Mouse (Mus musculus) lung, embryonic 14.5 days (tissue): Measurements from ENCODE around the gene Tnnt3. TPM values are rescaled to one million over a fixed set of nuclear protein-coding genes. Genes with fewer than 3 reads are reported as not detected.

Experiments used
- ATAC-seq: fragments of 200-750 bp; cut with Nextera tagmentation; 2 replicates; pipeline ENCODE4 v1.8.0; 2017; ENCODE audit warnings: mild to moderate bottlenecking, moderate TSS enrichment, moderate library complexity; ENCODE audit not compliant: insufficient read depth
- DNase-seq: peaks from one replicate; pipeline ENCODE4 v3.0.0-alpha.2; 2015
- H3K27ac ChIP-seq: fragments of 300-500 bp; sonication (generic); 2 replicates; pipeline ENCODE4 v1.5.1; 2014; ENCODE audit warnings: low read depth, mild to moderate bottlenecking, moderate library complexity
- H3K27me3 ChIP-seq: fragments of 300-500 bp; sonication (generic); 2 replicates; pipeline ENCODE4 v1.6.1; 2014; ENCODE audit warnings: low read length, control low read depth; ENCODE audit not compliant: insufficient read depth
- H3K36me3 ChIP-seq: fragments of 300-500 bp; sonication (generic); 2 replicates; pipeline ENCODE4 v1.6.1; 2014; ENCODE audit warnings: control low read depth; ENCODE audit not compliant: insufficient read depth
- H3K4me1 ChIP-seq: fragments of 300-500 bp; sonication (generic); 2 replicates; pipeline ENCODE4 v1.6.1; 2014; ENCODE audit warnings: antibody characterized with exemption, control low read depth; ENCODE audit not compliant: insufficient read depth
- H3K4me2 ChIP-seq: fragments of 300-500 bp; sonication (generic); 2 replicates; pipeline ENCODE4 v1.6.1; 2014; ENCODE audit warnings: mild to moderate bottlenecking
- H3K4me3 ChIP-seq: fragments of 300-500 bp; sonication (generic); 2 replicates; pipeline ENCODE4 v1.5.1; 2014; ENCODE audit warnings: low read depth, low read length
- H3K9ac ChIP-seq: fragments of 300-500 bp; sonication (generic); 2 replicates; pipeline ENCODE4 v1.6.1; 2014
- H3K9me3 ChIP-seq: fragments of 300-500 bp; sonication (generic); 2 replicates; pipeline ENCODE4 v1.6.1; 2016; ENCODE audit warnings: low read depth, low read length, control low read depth
- CTCF ChIP-seq: IDR thresholded peaks from 2 replicates; pipeline ENCODE4 v1.5.1; 2016; ENCODE audit warnings: antibody characterized with exemption, low read depth
- WGBS: fragments of 180-500 bp; shearing (Covaris S2); extraction: QIAGEN DNeasy Blood & Tissue Kit; methylation state at CpG from one replicate; pipeline ENCODE4 v1.1.7; 2014; 5-methylcytosine and 5-hydroxymethylcytosine counted together
- polyA plus RNA-seq: library from polyadenylated mRNA; unstranded; fragments of >200 nt; fragmentation: Nextera tagmentation; extraction: Ambion mirVana; gene quantifications from 2 replicates; pipeline ENCODE4 v1.2.1, GENCODE M21; 2014

The Tnnt3 gene
- polyA plus RNA-seq, 1 experiment from 2014 or later, result 1.5 TPM

DNA sequence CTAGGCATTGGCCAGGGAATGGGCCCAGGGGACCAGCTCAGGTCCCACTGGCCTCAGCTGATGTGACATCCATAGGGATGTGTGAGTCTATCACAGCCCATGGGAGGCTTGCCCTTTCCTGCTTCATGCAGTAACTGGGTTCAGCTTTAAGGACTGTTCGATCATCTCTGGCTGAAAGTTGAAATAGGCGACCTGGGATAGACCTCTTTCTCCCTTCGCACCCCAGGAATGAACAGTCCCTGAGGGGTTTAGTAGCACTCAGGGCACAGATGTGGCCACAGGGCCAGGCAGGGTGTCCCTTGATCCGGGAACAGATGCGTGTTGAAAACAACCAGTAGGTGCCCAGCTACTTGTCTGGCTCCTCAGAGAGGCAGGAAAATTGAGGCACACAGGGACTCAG lies 22.4 kb upstream of the Tnnt3 start:
- no peak for ATAC-seq
- WGBS, result 78% methylated on average over 5 of the region's 5 CpGs

DNA sequence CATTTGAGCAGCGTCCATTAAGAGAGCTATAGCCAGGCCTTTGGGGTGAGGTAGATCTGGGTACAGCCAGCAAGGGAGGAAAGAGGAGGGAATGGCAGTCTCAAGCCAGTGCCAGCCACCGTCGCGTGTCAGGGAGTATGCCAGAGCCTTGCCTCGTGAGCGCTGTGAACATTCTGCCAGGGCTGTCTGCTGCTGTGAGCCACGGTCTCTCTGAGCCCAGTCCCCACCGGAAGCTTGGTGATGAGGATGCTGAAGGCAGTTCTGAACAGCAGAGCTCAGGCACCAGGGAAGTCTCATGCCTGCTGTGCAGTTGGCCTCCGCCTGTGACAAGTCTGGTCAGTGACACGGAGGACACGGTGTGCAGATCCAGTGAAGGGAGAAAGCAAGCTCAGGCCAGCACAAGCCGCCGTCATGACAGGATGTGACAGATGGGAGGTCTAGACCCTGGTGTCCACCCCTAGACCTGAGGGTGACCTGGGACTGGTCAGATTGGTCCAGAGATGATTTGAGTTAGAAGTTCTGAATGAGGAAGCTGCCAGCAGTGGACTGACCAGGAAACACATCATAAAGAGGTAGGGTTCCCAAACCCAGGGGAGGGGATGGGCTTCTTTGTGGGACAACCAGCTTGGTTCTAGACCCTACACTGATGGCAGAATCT lies 21.7 kb upstream of the Tnnt3 start:
- H3K27ac ChIP-seq, result peak overlapping the region; percentile 56
- peaks cover 34% of the 10 kb centered on the region for H3K4me1 ChIP-seq
- TF ChIP-seq CTCF, result no peak
- peak overlapping the region; percentile 36 for H3K4me3 ChIP-seq
- no peaks in the 10 kb centered on the region for H3K27me3 ChIP-seq
- no peaks in the 10 kb centered on the region for H3K9me3 ChIP-seq
- ATAC-seq, result no peak
- WGBS, result 71% methylated on average over 13 of the region's 13 CpGs
- H3K4me2 ChIP-seq, result peak overlapping the region; percentile 61
- peak overlapping the region; percentile 62 for H3K9ac ChIP-seq
- no peak for DNase-seq
- H3K36me3 ChIP-seq, result 0 out of 2 replicates have a peak, but pooled peaks cover 4% of the 10 kb centered on the region

More for the DNA sequence above, 22.4 kb upstream of the Tnnt3 start:
- no peak for TF ChIP-seq CTCF
- peak overlapping the region; percentile 62 for H3K9ac ChIP-seq
- peak overlapping the region; percentile 97 for H3K27ac ChIP-seq
- H3K9me3 ChIP-seq, result no peaks in the 10 kb centered on the region
- H3K36me3 ChIP-seq, result 0 out of 2 replicates have a peak, but pooled peaks cover 4% of the 10 kb centered on the region
- H3K27me3 ChIP-seq, result no peaks in the 10 kb centered on the region
- H3K4me1 ChIP-seq, result peaks cover 31% of the 10 kb centered on the region
- peak overlapping the region; percentile 36 for H3K4me3 ChIP-seq
- DNase-seq, result no peak
- peak overlapping the region; percentile 61 for H3K4me2 ChIP-seq

DNA sequence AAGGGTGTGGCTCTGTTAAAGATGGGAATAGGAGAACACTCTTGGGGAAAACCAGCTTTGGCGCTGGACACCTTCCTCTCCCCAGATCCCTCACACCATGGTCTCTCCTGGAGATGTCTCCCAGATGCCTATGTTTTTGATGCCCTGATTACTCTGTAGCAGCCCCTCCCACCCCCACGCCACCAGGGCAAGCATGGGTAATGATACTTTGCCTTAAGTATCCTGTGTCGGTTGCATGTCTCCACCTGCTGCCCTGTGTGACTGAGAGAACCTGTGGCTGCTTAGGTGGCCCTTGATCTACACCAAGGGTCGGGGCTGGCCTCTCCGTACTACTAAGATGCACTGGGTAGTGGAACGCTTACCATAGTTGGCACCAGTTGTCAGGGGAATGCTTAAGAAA lies 20.6 kb upstream of the Tnnt3 start:
- 82% methylated on average over 6 of the region's 6 CpGs for WGBS
- Histone ChIP-seq H3K4me3 (peak overlapping the region; percentile 36), H3K36me3 (0 out of 2 replicates have a peak, but pooled peaks cover 4% of the 10 kb centered on the region), H3K9ac (no peak overlapping the region), H3K27ac (peak overlapping the region; percentile 4; the same call in 1 of the 2 replicates), H3K4me1 (peaks cover 38% of the 10 kb centered on the region), H3K9me3 (no peaks in the 10 kb centered on the region), H3K4me2 (peak overlapping the region; percentile 61), H3K27me3 (no peaks in the 10 kb centered on the region)
- ATAC-seq, result no peak
- no peak for TF ChIP-seq CTCF
- DNase-seq, result no peak

DNA sequence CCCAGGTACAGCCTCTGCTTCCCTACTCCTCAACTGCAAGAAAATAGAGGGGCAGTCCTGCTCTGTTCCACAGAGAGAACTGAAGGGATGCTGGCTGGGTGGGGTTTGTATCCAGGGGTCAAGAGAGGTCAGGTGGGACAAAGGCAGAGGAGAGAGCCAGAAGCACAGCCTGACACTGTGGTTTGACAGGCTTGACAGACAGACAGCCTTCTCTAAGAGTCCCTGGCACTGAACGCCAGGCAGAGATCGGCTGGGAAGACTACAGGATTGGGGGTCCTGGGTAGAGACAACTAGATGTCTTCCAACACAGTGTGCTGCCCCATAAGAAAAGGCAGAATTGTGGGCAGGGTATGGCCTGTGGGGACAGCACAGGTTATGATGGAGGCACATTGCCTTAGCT lies 20.1 kb upstream of the Tnnt3 start:
- H3K4me2 ChIP-seq, result peak overlapping the region; percentile 61
- no peak for TF ChIP-seq CTCF
- peak overlapping the region; percentile 9; the same call in 1 of the 2 replicates for H3K4me3 ChIP-seq
- peak overlapping the region; percentile 76 for H3K27ac ChIP-seq
- WGBS, result 82% methylated on average over 2 of the region's 2 CpGs
- ATAC-seq (no peak), DNase-seq (no peak)
- no peaks in the 10 kb centered on the region for H3K9me3 ChIP-seq
- no peak overlapping the region for H3K9ac ChIP-seq
- H3K4me1 ChIP-seq, result peaks cover 39% of the 10 kb centered on the region
- no peaks in the 10 kb centered on the region for H3K27me3 ChIP-seq
- H3K36me3 ChIP-seq, result 0 out of 2 replicates have a peak, but pooled peaks cover 4% of the 10 kb centered on the region

DNA sequence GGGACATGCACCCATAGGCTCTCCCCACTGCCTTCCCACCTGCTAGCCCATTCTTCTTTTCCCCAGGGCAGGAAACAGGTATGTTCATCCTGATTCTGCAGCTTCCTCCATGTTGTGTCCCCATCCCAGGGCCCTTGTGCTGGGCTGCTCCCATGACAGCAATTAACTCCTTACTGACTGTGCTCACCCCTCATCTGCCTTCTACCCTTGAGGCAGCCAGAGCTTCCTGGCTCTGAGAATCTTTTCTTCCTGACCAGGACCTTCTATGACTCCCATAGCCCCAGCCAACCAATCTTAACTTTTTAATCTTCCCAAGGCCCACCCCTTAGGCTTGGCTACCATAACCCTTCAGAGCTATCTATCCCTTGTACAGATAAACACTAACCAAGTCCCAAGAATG lies 19.3 kb upstream of the Tnnt3 start:
- peaks cover 39% of the 10 kb centered on the region for H3K4me1 ChIP-seq
- no peaks in the 10 kb centered on the region for H3K27me3 ChIP-seq
- H3K4me2 ChIP-seq, result 0 out of 2 replicates have a peak overlapping the region, but pooled peaks have one; percentile 61
- no peak overlapping the region for H3K9ac ChIP-seq
- TF ChIP-seq CTCF, result no peak
- H3K4me3 ChIP-seq, result no peak overlapping the region
- peaks cover 8% of the 10 kb centered on the region; the same call in 1 of the 2 replicates for H3K36me3 ChIP-seq
- peak overlapping the region; percentile 98; the same call in 1 of the 2 replicates for H3K27ac ChIP-seq
- DNase-seq (no peak), ATAC-seq (no peak)
- H3K9me3 ChIP-seq, result no peaks in the 10 kb centered on the region

GRCm38 (mm10) chr7:142479886-142480285 lies 18.8 kb upstream of the Tnnt3 start:
- ATAC-seq (no peak), DNase-seq (no peak)
- Histone ChIP-seq H3K9me3 (no peaks in the 10 kb centered on the region), H3K36me3 (peaks cover 14% of the 10 kb centered on the region; the same call in 1 of the 2 replicates), H3K4me2 (peak overlapping the region; percentile 59; the same call in 1 of the 2 replicates), H3K4me1 (peaks cover 39% of the 10 kb centered on the region), H3K27me3 (no peaks in the 10 kb centered on the region), H3K4me3 (no peak overlapping the region), H3K27ac (peak overlapping the region; percentile 98), H3K9ac (no peak overlapping the region)
- 91% methylated on average over 3 of the region's 3 CpGs for WGBS
- TF ChIP-seq CTCF, result no peak

- Histone ChIP-seq H3K27ac (peak overlapping the region; percentile 98), H3K9me3 (no peaks in the 10 kb centered on the region), H3K27me3 (no peaks in the 10 kb centered on the region), H3K4me1 (peaks cover 33% of the 10 kb centered on the region), H3K9ac (peak overlapping the region; percentile 62), H3K4me2 (peak overlapping the region; percentile 59), H3K36me3 (peaks cover 22% of the 10 kb centered on the region), H3K4me3 (no peak overlapping the region)
- no peak for DNase-seq
- 92% methylated on average over 3 of the region's 3 CpGs for WGBS
- TF ChIP-seq CTCF, result no peak
- no peak for ATAC-seq
Measured at GRCm38 (mm10) chr7:142480661-142481060, 18.0 kb upstream of the Tnnt3 start.
